Mouse (Mus musculus) heart, adult 8-10 months (tissue): ENCODE measurements at regions not wholly inside any gene's neighbourhood (a gene's known extent, or its start where the extent isn't known, plus 50 kb on each side); places are given as distances from the start of the nearest gene placed in this dataset.

Experiments
- DNase-seq: peaks from one replicate; pipeline ENCODE4 v3.0.0; 2022; ENCODE audit warnings: low spot score

DNA sequence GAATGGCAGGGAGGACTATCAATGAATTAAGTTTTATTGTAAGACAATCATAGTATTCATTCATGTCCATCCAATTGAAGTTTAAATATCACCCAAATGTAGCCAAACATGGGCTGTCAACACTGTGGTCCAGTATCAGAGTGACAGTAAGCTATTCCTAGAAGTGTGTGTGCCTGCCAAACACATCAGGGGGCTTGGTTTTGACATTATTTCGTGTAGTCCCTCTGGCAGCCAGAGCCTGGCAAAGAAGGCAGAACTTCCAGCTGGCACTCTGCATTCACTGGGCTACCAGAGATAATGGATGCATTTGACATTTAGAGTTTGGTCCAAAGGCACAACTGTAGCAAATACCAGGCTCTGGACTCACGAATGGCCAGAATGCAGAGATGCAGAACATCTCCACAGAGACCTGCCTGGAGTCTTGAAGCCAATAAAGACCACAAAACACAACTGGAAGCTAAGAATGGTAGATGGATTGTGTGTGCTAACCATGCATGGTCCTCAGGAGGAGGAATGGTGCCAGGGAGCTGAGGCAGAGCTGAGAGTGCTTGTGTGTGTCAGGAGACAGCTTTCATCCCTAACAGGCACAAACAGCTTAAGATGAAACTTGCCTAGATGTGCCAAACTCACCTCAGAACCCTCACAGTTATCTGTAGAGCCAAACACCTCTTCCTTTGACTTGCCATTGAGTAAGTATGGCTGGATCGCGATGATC is 210.9 kb downstream of the Lrig3 start:
- DNase-seq: no peak

DNA sequence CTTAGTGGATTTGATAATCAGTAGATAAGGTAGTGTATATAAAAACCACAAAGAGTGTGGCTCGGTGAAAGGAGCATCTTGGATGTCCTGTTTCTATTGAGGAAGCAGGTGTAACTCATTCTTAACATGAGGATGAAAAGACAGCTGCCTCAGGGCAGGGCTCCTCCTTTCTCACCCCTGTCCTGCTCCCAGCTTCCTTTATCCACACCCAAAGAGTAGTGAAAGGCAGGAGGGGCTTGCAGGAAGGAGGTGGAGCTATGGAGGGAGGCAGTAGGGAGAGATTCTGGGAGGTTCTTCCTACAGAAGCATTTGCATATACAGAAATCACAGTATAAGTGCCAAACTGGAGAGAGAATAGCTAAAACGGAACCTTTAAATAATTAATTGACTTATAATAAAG is 216.4 kb downstream of the Lrig3 start:
- DNase-seq: no peak

DNA sequence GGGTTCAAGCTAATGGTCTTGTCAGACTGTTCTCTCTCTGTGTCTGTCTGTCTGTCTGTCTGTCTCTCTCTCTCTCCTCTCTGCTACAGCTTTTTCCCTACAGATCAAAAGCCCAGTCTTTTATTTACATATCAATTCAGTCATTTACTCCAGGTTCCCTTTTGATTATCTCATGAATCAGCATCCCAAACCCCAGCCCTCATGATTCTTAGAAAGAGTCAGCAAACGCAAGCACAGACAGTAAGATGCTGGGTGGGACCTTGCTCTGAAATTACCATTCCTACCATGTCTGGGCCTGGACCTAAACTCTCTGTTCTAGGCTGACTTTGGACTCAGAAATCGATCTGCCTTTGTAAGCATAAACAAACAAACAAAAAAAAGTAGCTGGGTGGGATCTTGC is 218.0 kb downstream of the Lrig3 start:
- DNase-seq: no peak

DNA sequence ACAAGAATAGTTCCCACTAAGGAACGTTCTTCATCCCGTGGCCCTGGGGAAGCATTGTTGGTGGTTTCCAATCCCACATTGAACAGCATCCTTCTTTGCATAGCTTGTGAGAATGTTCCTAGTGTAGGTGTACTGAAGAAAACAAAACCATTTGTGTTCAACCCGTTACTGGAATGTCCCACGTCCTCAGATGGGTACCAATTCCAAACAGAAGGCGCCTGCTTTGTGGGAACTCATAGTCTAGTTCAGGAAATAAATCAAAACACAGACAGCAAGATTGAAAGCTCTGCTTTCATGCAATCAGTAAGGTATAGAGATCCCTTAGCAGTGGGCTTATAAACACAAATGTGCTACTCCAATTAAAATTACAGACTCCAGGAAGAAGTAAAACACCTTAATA is 219.4 kb downstream of the Lrig3 start:
- DNase-seq: no peak

DNA sequence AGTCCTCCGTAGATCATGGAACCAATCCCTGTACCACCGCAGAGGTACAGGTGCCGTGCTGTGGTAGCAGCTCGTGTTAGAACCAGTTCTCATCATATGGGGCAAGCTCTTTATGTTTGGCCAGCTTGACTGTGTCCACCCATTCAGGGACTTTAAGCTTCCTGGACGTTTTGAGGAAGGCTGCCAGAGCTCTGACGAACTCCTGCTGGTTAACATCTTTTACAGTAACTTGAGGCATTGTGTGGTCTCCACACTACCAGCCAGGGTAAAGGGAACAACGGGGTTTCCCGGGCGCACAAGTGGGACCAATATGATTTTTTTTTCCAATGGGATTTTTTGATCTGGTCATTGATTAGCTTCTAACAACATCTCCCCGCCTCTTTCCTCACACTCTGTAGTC is 220.1 kb downstream of the Lrig3 start:
- DNase-seq: no peak

DNA sequence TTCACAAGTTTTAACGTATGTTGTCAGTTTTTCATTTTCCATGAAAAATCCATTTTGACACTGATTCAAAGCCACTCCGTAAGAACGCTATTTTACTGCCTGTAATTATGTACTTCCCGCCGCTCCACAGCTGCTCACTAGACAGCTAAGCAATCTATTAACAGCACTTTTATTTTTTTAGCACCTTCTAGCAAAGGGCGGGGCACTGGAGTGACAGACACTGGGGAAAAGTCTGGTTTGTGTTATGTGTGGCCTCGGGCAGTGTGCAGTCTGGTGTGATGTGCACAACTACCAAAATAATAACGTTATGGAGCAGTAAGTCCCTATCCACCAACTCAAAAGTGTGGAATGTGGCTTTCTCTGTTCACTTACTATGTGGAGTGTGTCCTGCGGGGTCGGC is 223.0 kb downstream of the Lrig3 start:
- DNase-seq: no peak
